Mouse (Mus musculus) lung, postnatal 14 days (tissue): ENCODE measurements around the gene Osgin1.

Experiments
- DNase-seq: peaks from one replicate; pipeline ENCODE4 v3.0.0; 2021

The Osgin1 gene

GRCm38 (mm10) chr8:119446211-119446989 lies 12.5 kb downstream of the Osgin1 start, which contains the start of gene Necab2:
Gene Necab2 (plus strand): TSS chr8:119446719.
- DNase-seq, result peak; percentile 85

DNA sequence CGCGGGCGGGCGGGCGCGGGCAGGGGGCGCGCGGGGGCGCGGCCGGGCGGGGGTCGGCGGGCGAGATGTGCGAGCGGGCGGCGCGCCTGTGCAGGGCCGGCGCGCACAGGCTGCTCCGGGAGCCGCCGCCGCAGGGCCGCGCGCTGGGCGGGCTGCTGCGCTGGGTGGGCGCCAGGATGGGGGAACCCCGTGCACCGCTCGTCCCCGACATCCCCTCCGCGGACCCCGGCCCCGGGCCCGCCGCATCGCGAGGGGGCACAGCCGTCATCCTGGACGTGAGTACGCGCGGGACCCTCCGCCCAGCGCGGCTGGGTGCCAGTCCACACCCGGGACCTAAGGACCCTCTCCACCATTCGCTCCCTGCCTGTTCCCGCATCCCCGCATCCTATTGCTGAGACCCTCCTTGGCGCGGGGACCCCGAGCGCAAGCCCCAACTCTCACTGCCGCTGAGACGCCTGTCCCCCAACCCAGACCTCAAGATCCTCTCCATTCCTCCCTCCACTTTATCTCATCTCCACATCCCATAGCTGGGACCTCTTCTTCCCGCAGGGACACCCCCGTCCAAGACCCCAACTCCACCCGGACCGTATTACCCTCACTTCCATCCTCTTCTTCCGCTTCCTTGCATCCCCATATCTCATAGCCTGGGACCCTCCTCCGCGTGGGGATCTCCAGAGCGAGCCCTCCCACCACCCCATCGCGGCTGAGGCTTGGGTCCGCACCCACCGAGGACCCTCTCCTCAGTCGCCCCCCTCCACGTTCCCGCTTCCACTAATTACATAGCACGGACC lies 13.3 kb downstream of the Osgin1 start:
- DNase-seq, result no peak

DNA sequence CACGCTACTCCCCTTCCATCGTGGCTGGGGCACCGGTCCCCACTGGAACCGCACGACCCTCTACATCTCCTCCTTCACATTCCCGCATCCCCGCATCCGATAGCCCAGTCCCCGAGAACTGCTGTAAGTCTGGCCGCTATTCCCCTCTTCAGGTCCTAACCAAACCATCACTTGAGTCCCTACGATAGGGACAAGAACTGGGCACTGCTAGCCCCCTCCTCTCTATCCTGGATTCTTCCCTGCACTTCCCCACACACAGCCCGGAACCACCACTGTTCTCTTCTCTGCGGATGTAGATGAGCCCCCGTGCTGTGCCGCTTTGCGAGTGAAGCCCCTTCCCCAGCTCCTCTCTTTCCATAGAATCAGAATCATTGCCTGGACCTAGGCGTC lies 13.9 kb downstream of the Osgin1 start:
- DNase-seq, result no peak

DNA sequence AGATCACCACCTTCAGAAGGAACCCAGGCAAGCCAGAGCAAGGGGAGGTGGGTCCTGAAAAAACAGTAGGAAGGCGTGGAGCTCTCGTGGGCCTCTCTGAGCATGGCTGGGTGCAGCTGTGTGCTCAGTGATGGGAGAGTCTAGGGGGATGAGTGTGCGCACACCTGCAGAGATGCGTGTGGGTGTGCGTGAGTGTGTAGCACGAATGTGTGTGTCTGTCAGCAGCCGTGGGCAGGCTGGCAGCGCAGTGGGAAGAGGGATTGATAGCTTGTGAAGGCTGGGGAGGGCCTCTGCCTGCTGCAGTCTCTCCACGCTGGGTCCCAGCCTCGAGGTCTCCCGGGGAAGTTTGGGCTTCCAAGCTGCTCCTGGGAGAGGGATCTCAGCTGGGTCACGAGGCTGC lies 15.7 kb downstream of the Osgin1 start:
- no peak for DNase-seq

- DNase-seq, result no peak
Observed at GRCm38 (mm10) chr8:119451131-119451530, 17.2 kb downstream of the Osgin1 start.

DNA sequence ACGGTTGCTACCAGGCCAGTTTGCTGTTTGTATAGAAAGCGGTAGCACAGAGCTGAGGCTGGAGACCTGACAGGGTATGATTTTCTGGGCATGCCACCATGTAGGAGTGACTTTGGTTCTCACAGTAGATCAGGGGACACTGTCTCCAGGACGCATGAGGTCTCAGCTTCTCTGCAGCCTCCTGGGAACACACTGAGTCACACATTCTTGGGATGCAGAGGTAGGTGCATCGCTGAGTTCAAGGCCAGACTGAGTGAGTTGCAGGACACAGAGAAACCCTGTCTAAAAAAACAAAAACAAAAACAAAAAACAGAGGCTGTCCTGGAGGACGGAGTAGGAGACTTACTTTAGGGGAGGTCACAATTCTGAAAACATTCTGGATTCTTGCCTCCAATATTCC lies 19.0 kb downstream of the Osgin1 start:
- DNase-seq, result no peak

- DNase-seq, result peak; percentile 22
Observed at GRCm38 (mm10) chr8:119456045-119456444, 22.1 kb downstream of the Osgin1 start.

DNA sequence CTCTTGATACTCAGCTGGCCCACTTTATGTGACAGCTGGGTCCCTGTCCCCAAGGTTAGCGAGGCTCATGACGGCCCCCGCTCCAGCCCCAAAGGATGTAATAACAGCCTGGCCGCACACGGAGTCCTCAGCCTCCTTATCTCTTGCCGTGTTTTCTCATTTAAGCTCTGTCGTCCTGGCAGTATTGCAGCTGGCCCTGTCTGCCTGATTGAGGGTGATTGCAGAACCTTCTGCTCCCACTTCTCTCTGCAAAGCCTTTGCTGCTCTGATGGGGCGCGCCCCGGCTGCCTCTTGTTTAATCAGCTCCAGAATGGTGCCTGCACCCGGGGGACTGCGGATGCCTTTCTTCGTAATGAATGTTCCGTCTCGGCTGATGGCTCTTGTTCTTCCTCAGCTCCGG lies 25.8 kb downstream of the Osgin1 start:
- no peak for DNase-seq

DNA sequence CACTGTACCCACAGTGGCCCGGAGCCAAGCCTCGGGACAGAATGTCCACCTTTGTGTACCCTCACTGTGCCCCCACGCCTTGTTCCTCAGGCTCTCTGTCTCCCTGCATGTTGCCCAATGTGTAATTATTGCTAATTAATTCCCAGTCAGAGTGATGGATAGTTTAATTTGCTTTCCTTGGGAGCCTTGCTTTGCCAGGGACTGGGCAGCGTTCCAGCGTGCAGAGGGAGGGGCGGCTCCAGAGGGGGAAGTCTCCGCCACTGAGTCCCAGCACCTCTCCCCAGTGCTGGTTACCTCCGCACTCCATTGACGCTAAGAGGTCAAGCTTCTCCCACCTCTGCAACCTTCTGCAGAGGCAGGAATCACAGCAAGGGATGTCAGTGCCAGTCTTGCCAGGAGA lies 27.4 kb downstream of the Osgin1 start:
- DNase-seq, result no peak

DNA sequence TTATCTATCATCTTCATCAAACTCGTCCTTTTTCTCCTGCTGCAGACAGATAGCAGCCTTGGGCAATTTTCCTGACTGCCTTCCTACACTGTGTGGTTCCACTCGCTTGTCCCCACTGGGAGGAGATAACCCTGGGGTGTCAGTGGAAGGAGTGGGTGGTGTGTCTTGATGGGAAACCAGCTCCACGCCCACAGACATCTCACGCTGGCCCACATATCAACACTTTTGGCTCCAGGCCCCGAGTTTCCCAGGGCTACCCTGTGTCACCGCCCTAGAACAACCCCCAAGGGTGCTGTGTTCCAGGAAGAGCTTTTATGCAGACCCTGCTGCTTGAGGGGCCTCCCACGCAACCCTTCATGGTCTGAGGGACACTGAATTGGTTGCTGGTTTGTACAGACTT lies 29.8 kb downstream of the Osgin1 start:
- DNase-seq, result peak; percentile 25

- no peak for DNase-seq
Observed at GRCm38 (mm10) chr8:119466105-119466504, 32.2 kb downstream of the Osgin1 start.

DNA sequence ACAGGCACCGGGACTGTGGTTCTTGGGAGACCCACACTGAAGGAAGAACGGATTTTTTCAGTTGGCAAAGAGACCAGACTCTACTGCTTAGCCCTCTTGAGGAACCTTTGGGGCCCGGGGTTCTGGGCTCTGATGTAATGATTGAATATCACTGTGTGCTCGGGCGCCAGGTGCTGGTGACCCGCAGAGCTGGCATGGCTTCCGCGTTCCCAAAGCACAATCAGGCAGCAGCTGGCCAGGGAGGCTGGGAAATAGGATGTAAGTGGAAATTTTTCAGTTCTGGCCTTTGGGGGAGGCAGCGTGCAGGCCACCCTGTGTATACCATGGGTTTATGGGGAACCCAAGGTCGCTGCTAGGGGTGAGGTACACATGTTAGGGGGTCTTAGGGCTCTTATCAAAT lies 32.9 kb downstream of the Osgin1 start:
- DNase-seq, result no peak

GRCm38 (mm10) chr8:119468091-119468490 lies 34.2 kb downstream of the Osgin1 start:
- no peak for DNase-seq

DNA sequence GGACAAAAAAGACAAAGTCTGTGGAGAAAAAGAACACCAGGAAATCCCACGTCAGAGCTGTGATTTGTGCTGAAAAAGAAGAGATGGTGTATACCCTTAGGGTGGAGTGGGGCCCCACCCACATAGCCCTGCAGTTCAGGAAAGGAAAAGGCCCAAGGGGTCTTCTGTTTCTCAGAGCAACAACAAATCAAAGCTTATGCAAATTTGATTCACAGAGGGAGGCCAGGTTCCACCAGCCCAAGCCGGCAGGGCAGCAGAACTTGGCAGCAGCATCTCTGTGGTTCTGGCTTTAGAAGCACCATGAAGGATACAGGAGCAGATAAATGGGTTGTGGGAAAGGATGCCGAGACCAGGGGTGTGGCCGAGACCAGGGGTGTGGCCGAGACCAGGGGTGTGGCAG lies 44.8 kb downstream of the Osgin1 start:
- DNase-seq, result no peak

GRCm38 (mm10) chr8:119484145-119484896 lies 50.4 kb downstream of the Osgin1 start:
- DNase-seq, result no peak

DNA sequence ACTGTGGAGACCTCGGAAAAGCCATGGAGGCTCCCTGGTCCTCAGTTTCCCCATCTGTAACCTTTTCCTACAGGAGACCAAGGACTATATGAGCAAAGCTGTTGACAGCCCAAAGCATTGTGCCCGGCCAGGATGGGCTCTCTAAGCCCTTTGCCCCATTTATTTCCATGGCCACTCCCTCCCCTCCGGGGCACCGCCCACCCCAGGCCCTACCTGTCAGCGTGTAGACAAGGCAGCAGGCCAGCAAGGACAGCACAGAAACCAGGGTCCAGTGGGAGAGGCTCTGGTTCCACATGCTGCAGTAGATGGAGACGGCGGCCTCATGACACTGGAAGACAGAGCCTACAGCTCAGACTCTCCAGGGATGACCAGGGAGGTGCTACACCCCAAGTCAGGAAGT lies 53.2 kb downstream of the Osgin1 start:
- no peak for DNase-seq
